Mouse (Mus musculus): ENCODE results near the gene Gm15737.

DNA sequence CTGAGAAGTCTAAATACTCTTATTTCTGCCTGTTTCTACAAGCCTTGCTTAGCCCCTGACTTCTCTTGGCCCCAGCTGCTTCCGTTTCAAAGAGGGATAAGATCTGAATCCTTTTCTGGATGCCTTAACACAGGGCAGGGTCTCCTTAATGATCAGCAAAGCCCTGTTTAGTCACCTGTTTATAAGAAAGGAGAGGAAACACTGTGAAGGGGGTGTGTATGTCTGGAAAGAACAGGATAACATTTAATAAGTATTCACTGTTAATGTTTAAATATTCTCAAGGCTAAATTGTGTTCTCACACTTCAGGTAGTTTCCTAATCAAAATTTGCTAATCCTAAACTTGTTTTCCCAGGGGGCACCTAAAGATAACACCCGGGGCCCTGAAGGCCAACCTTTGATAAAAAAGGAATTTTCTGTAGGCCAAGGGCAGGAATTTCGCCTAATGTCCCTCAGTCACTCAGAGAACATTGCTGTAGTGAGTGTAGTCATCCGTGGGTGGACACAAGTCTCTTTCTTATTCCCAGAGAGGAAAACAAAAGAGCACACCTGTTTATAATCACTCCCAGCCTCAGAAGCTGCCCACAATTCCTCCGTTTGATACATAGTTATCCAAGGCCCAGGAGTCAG is 8.8 kb upstream of the Gm15737 start:
- TF ChIP-seq CTCF (IDR thresholded peaks at IDR 0.05; ENCODE audit: low read depth) = no peak
- TF ChIP-seq EP300 (IDR thresholded peaks at IDR 0.05; ENCODE audit: low read depth) = no peak

Measured in liver, embryonic 14.5 days (tissue).